Mouse (Mus musculus): ENCODE data around the gene Mrc2.
A peak's percentile ranks its signal among the peaks of the same experiment; 100 is the strongest.

The Mrc2 gene

GRCm38 (mm10) chr11:105292124-105293071 lies at the start of gene Mrc2:
Gene Mrc2 (plus strand): TSS chr11:105292643.
- DNase-seq, result peak; percentile 20 to 30

DNA sequence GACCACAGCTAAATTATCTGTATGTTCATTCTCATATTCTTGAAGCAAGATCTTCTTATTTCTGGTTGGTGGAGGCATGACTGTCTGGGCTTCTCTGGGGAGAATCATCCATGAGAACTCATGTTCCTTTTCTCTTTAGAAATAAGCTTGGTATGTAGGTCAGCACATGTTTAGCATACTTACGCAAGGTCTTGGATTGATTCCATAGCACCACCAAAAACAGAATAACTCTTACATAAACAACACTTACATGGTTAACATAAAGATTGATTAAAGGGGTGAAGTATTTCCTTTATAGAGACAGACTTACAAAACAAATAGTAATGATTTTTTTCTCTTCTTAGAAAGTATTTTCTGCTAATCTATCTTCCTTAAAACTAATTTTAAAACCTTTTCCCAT lies 46.1 kb upstream of the Mrc2 start:
- no peak for DNase-seq

- no peak for DNase-seq
Observed at GRCm38 (mm10) chr11:105246785-105247184, 45.7 kb upstream of the Mrc2 start.

DNA sequence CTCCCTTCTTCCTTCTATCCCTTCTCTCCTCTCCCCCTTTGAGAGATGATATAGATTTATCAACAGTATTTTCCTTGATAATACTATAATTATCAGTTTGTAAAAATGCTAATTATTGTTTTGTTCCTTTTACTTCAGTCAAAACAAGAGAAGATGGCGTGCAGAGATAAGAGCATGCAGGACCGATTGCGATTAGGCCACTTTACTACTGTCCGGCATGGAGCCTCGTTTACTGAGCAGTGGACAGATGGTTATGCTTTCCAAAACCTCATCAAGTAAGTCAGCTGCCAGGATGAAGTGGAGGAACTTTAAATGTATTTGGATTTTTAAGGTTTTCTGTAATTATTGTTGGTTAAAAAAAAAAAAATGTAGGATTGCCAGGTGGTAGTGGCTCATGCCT lies 45.1 kb upstream of the Mrc2 start:
- DNase-seq, result no peak

DNA sequence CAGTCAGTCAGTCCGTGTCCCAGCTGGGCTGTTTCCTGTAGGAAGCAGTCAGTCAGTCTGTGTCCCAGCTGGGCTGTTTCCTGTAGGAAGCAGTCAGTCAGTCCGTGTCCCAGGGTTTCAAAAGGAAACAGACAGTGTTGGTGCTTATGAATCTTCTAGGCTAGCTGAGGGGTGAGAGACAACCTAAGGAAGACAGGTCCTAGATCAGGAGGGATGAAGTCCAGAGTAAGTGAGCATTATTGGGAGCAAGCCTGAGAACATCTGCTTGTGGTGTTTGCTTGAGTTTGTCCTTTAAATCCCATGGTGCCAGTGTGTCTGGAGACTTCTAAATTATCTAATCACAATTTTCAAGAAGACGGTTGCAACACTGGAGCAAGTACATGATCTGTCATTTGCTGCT lies 32.7 kb upstream of the Mrc2 start:
- no peak for DNase-seq

DNA sequence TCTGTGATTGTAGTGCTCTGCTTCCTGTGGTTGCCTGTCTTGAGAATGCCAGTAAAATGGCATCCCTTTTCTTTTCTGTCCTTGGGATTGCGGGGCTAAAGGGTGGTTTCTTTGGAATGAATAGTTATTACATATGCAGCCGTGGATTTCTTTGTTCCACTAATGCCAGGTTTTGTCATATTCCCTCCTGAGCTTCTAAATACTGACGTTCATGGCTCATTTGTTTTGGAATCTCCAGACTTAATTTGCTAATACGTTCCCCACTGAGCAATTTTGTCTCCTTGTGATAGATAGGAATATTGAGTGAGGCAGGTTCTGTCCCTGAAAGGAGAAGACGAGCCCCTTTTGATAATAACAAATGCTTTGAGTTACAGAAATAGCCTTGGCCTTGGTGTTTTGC lies 31.3 kb upstream of the Mrc2 start:
- no peak for DNase-seq

GRCm38 (mm10) chr11:105261601-105262351 lies 30.7 kb upstream of the Mrc2 start:
- DNase-seq, result no peak

DNA sequence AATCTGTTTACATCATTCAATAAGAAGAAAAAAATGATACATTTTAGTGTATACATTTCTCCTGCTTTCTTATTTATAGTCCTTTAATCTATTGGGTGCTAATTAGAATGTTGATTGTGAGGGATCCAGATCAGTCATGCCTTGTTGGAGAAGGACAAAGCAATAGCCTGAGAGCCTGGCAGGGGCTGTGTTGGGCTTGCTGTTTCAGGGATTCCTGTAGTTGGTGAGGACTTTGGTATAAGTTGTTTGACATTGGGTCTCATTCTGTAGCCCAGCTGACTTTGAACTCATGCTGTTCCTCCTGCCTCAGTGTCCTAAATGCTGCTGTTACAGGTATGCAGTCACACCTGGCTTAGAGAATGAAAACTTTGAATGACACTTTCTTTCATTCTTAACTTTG lies 27.9 kb upstream of the Mrc2 start:
- no peak for DNase-seq

DNA sequence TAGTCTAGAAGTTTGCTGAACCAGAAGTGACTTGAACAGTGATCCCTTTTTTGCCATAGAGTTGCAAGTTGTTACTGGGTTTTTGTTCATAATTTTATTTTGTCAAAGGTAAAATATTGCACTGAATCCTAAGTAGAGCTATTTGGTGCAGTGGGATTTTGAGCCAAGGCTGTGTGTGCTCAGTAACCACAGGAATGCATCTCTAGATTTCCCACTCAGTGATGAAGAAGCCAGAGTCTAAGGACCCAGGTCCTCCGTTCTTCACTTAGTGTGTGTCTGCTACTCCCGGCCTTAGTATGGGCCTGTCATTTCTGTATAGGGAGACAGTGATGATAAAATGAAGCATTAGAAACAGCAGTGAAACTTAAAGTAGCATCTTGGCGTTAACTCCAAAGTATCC lies 27.5 kb upstream of the Mrc2 start:
- DNase-seq, result no peak

DNA sequence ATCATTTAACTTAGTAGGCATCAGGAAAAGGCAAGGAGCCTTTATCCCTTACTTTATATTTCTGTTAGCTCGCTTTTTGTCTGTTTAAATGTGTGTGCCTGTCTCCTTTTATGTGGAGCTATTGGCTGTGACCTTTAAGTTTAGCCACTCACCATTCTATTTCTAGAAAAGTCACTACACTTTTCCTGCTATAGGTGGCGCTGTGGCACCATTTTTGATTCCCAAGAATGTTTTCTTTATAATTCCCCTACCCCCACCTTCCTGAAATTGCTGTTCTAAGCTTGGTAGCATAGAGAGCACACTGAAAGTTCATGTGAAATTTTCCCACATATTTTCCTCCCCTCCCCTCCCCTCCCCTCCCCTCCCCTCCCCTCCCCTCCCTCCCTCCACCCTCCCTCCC lies 22.3 kb upstream of the Mrc2 start:
- DNase-seq, result peak; percentile 43 to 74

- DNase-seq, result no peak
Observed at GRCm38 (mm10) chr11:105280456-105280855, 12.0 kb upstream of the Mrc2 start.

GRCm38 (mm10) chr11:105281291-105281690 lies 11.2 kb upstream of the Mrc2 start:
- DNase-seq, result no peak

- peak; percentile 39 to 51 for DNase-seq
Observed at GRCm38 (mm10) chr11:105281763-105282459, 10.5 kb upstream of the Mrc2 start.

DNA sequence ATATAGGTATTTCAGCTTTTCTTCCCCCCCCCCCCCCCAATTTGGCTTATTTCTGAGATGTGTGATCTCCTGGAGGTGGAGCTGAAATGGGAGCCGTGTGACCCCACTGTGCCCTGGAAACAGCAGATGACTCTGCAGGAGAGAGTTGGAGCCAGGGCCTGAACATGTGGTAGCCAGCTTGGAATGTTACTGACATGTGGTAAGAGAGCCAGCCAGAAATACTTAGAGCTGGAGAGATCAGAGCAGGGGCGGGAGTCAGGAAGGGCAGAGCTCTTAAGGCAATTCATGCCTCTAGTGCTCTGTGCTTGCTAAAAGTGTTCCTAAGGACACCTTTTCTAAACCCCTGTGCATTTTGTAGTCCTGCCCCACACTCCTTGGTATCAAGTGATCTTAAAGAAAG lies 10.0 kb upstream of the Mrc2 start:
- DNase-seq, result peak; percentile 22 to 36

GRCm38 (mm10) chr11:105283016-105283415 lies 9.4 kb upstream of the Mrc2 start:
- no peak for DNase-seq

DNA sequence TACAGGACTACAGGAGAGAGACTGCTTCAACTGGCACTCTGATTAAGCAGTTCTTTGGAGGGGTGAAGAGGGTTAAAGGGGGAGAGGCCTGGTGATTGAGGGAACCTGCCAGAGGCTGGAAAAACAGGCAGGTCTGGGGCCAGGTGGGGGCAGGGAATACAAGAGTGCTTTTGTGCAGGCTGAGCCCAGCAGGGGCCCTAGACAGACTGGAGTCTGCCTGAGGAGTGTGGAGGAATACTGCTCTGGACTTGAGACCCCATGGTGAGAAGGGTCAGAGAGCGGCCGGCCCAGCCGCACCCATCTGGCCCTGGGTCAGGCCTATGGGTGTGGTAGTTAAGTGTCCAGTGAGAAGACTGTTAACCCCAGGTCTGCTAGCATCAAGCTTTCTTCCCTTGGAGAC lies 6.7 kb upstream of the Mrc2 start:
- DNase-seq, result peak in 1 of 2 experiments; percentile 34

DNA sequence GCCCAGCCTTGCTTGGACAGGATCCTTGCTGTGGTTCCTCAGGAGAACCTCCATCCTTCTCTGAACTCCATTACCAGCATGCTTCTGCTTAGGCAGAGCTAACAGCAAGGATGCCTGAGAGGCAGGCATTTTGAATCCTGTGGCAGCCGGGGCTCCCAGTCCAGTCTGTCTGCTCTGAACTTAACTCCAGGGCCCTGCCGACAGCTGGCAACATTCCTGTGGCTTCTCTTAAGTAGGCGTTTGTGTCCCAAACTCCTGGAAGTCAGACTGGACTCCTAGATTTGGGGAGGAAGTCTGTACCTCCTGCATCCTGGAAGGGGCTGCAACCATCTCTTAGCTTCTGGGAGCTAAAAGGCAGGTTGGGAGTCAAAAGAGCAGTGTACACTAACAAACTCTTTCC lies 3.0 kb upstream of the Mrc2 start:
- no peak for DNase-seq

DNA sequence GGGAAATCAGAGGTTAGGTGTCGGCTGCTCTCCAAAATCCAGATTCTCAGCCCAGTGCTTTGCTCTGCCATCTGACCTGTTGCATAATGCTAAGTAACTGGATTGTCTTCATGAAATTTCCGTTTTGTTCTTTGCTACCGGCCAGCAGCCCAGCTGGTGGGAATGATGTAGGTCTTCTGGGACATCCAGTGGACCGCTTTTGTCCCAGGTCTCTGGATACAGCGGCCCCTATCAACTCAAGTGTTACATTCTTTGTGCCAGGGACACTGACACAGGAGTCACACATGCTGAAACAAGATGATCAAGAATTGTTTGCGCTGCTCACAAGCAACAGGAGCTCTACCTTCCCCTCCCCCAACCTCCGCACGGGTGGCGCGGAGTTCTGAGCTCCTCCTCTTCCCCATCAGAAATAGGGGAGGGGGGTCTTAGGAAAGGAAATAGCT lies 741 bp upstream of the Mrc2 start:
- DNase-seq, result no peak

DNA sequence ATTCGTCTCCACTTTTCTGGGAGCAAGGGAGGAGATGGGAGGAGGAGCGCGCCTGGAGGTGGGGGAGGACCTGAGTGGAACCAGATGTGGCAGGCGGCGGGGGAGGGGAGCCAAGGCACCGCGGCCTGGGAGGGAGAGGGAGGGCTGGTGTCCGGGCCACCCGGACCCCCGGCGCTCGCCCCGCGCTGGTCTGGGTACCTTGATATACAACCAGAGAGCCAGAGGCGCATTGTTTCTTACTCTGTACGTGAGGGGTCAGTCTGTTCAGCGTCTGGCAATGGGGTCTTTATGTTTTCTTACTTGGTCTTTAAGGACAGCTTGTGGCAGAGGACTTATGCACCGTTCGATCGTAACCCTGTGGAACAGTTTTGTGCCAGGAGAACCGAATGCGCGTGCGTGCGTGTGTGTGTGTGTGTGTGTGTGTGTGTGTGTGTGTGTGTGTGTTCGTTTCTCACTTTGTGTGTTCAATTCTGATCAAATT lies 698 bp downstream of the Mrc2 start:
- peak in 1 of 2 experiments; percentile 27 for DNase-seq

GRCm38 (mm10) chr11:105293901-105294494 lies 1.6 kb downstream of the Mrc2 start:
- DNase-seq, result no peak

- no peak for DNase-seq
Observed at GRCm38 (mm10) chr11:105296084-105296483, 3.6 kb downstream of the Mrc2 start.

GRCm38 (mm10) chr11:105310197-105310596 lies 17.8 kb downstream of the Mrc2 start:
- no peak for DNase-seq
